ENCODE assay signal across 8 mouse cellular contexts in genomic region chr9:50768107-50769002, GRCm38 (mm10). TPM values are rescaled to one million over a fixed set of nuclear protein-coding genes. Genes with fewer than 3 reads are reported as not detected.
DNase-seq lines count a peak whose midpoint lies in the region; ATAC-seq and TF ChIP-seq lines count a peak whose summit lies in the region.

TSS of gene Fdxacb1 (plus strand) at chr9:50768236.

- H3K4me1 ChIP-seq in embryonic facial prominence, embryonic 13.5 days, result peaks cover 15% of the 10 kb centered on the region
- H3K4me1 ChIP-seq in kidney, adult 2 months (ENCODE audit: control insufficient read depth, insufficient read depth, low read length), result peaks cover 2% of the 10 kb centered on the region; the same call in 1 of the 2 replicates
- H3K4me1 ChIP-seq in limb, embryonic 12.5 days (replicated peaks), result peaks cover 8% of the 10 kb centered on the region
- H3K4me1 ChIP-seq in midbrain, embryonic 15.5 days, result peaks cover 27% of the 10 kb centered on the region
- H3K4me1 ChIP-seq in spleen, adult 2 months (ENCODE audit: control insufficient read depth, insufficient read depth, insufficient read length), result no peaks in the 10 kb centered on the region; the same call in 1 of the 2 replicates

- peak within 1 kb of the TSS; percentile 91 for H3K27ac ChIP-seq in embryonic facial prominence, embryonic 13.5 days
- peak within 1 kb of the TSS; percentile 84 for H3K27ac ChIP-seq in kidney, adult 2 months (ENCODE audit: insufficient read depth, low read depth, low read length)
- peak within 1 kb of the TSS; percentile 88 for H3K27ac ChIP-seq in limb, embryonic 12.5 days
- H3K27ac ChIP-seq in midbrain, embryonic 15.5 days, result peak within 1 kb of the TSS; percentile 90
- H3K27ac ChIP-seq in spleen, adult 2 months (ENCODE audit: insufficient read depth, low read length), result peak within 1 kb of the TSS; percentile 94

- WGBS in embryonic facial prominence, embryonic 13.5 days, result 4% methylated on average over 59 of the region's 59 CpGs
- 2% methylated on average over 59 of the region's 59 CpGs for WGBS in kidney, adult 2 months
- 5% methylated on average over 59 of the region's 59 CpGs for WGBS in limb, embryonic 12.5 days
- WGBS in midbrain, embryonic 15.5 days, result 4% methylated on average over 58 of the region's 59 CpGs
- 5% methylated on average over 59 of the region's 59 CpGs for WGBS in spleen, adult 2 months

- ATAC-seq in embryonic facial prominence, embryonic 13.5 days (ENCODE audit: insufficient number of reproducible peaks, insufficient read depth, low FRiP score, low TSS enrichment, low read depth), result peak; percentile 94
- peak; percentile 98 for ATAC-seq in limb, embryonic 12.5 days (ENCODE audit: insufficient number of reproducible peaks, insufficient read depth, low FRiP score, low TSS enrichment, low read depth)
- ATAC-seq in midbrain, embryonic 15.5 days (replicated peaks), result peak; percentile 95

- TF ChIP-seq CTCF in kidney, adult 2 months (conservative IDR thresholded peaks at IDR 0.05; ENCODE audit: insufficient read depth, insufficient read length, low read depth, low read length), result peak; percentile 58
- peak; percentile 72 for TF ChIP-seq CTCF in spleen, adult 2 months (IDR thresholded peaks at IDR 0.05; ENCODE audit: extremely low read depth, insufficient read depth, insufficient read length, insufficient replicate concordance)

- peak within 1 kb of the TSS; percentile 83 for H3K4me2 ChIP-seq in embryonic facial prominence, embryonic 13.5 days
- peak within 1 kb of the TSS; percentile 68 for H3K4me2 ChIP-seq in limb, embryonic 12.5 days
- peak within 1 kb of the TSS; percentile 84 for H3K4me2 ChIP-seq in midbrain, embryonic 15.5 days

- DNase-seq in 3134 (ENCODE audit: extremely low read depth, insufficient read length, low spot score), result peak; percentile 94
- DNase-seq in adrenal gland, postnatal 36 days, result peak; percentile 98
- DNase-seq in heart, adult 18-20 months, result peak; percentile 99
- DNase-seq in kidney, adult 2 months, result peak; percentile 99
- DNase-seq in spleen, adult 2 months (ENCODE audit: low read depth in 1 of 2, low spot score in 2 of 2), result peak; percentile 96 to 97

- TF ChIP-seq POLR2A in kidney, adult 2 months (IDR thresholded peaks at IDR 0.05; ENCODE audit: low read depth, low read length), result no peak
- peak; percentile 14; the same call in 1 of the 2 replicates for TF ChIP-seq POLR2A in spleen, adult 2 months (IDR thresholded peaks at IDR 0.05; ENCODE audit: low read depth, low read length)

- peak within 1 kb of the TSS; percentile 69 for H3K4me3 ChIP-seq in embryonic facial prominence, embryonic 13.5 days
- H3K4me3 ChIP-seq in kidney, adult 2 months (ENCODE audit: insufficient read depth, low read depth, low read length), result peak within 1 kb of the TSS; percentile 85
- H3K4me3 ChIP-seq in limb, embryonic 12.5 days (replicated peaks), result peak within 1 kb of the TSS; percentile 64
- peak within 1 kb of the TSS; percentile 70 for H3K4me3 ChIP-seq in midbrain, embryonic 15.5 days
- H3K4me3 ChIP-seq in spleen, adult 2 months (ENCODE audit: extremely low read depth, insufficient read depth, insufficient read length), result peak within 1 kb of the TSS; percentile 67

- H3K9ac ChIP-seq in embryonic facial prominence, embryonic 13.5 days, result peak within 1 kb of the TSS; percentile 84
- peak within 1 kb of the TSS; percentile 67 for H3K9ac ChIP-seq in limb, embryonic 12.5 days (replicated peaks)
- peak within 1 kb of the TSS; percentile 70 for H3K9ac ChIP-seq in midbrain, embryonic 15.5 days

- peaks cover 14% of the 10 kb centered on the region for H3K36me3 ChIP-seq in embryonic facial prominence, embryonic 13.5 days
- peaks cover 2% of the 10 kb centered on the region for H3K36me3 ChIP-seq in kidney, adult 2 months (ENCODE audit: control insufficient read depth, insufficient read depth, low read length)
- no peaks in the 10 kb centered on the region; the same call in 1 of the 2 replicates for H3K36me3 ChIP-seq in limb, embryonic 12.5 days
- no peaks in the 10 kb centered on the region for H3K36me3 ChIP-seq in midbrain, embryonic 15.5 days (replicated peaks)
- peaks cover 4% of the 10 kb centered on the region; the same call in 1 of the 2 replicates for H3K36me3 ChIP-seq in spleen, adult 2 months (ENCODE audit: control insufficient read depth, insufficient read depth, low read length)

- H3K9me3 ChIP-seq in embryonic facial prominence, embryonic 13.5 days, result no peaks in the 10 kb centered on the region
- no peaks in the 10 kb centered on the region for H3K9me3 ChIP-seq in limb, embryonic 12.5 days
- no peaks in the 10 kb centered on the region for H3K9me3 ChIP-seq in midbrain, embryonic 15.5 days

- no peaks in the 10 kb centered on the region for H3K27me3 ChIP-seq in embryonic facial prominence, embryonic 13.5 days
- no peaks in the 10 kb centered on the region for H3K27me3 ChIP-seq in kidney, adult 2 months (replicated peaks; ENCODE audit: control insufficient read depth, insufficient read depth, low read length)
- H3K27me3 ChIP-seq in limb, embryonic 12.5 days, result no peaks in the 10 kb centered on the region
- H3K27me3 ChIP-seq in midbrain, embryonic 15.5 days (replicated peaks), result no peaks in the 10 kb centered on the region
- H3K27me3 ChIP-seq in spleen, adult 2 months (ENCODE audit: control insufficient read depth, insufficient read depth, low read length), result no peaks in the 10 kb centered on the region

RNA-seq across cellular contexts. Expression of gene Fdxacb1, which starts in this region (rescaled TPM):
- total RNA-seq in adrenal gland, postnatal 36 days (2021), result 1 to 10 TPM; 4.2 to 6.1 TPM
- polyA plus RNA-seq in embryonic facial prominence, embryonic 13.5 days (2015; fragmentation: Nextera tagmentation; extraction: Ambion mirVana), result 11.1 and 12.4 TPM in 2 replicates
- 1 to 10 TPM; 4.1 to 5.8 TPM for total RNA-seq in heart, adult 18-20 months (2021)
- polyA plus RNA-seq in kidney, adult 2 months (2012; rRNA removed), result 3.6 and 4.3 TPM in 2 replicates
- polyA plus RNA-seq in limb, embryonic 12.5 days (2016; fragmentation: Nextera tagmentation; extraction: Ambion mirVana), result 10.9 and 11.3 TPM in 2 replicates
- 12.0 and 12.3 TPM in 2 replicates for polyA plus RNA-seq in midbrain, embryonic 15.5 days (2015; fragmentation: Nextera tagmentation; extraction: Ambion mirVana)
- polyA plus RNA-seq in spleen, adult 2 months (2012; rRNA removed), result 2.6 and 3.2 TPM in 2 replicates

Comparison
In these comparisons a context has a peak if more than half of its experiments do, and no peak if none do; other contexts are left out.
1. Peak in every context shown above with its lines: DNase-seq, ATAC-seq, H3K4me3 ChIP-seq and H3K27ac ChIP-seq.